Mouse (Mus musculus): ENCODE measurements around the gene Rxfp4.

DNA sequence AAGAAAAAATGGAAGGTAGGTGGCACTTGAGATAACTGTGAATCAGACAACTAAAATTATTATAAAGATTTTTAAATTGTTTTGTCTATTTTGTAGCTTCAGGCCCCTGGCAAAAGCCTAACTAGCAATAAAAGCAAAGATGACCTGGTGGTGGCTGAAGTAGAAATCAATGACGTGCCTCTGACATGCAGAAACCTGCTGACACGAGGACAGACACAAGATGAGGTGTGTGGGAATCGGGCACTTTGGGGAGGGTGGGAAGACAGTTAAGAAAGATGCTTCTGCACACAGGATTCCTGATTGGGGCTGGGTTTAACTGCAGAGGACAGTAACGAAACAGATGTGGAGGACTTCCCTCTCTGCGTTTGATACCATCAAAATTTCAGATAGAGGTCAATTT, 36.1 kb upstream of the Rxfp4 start:
- TF ChIP-seq GATA1 (IDR thresholded peaks at IDR 0.05; ENCODE audit: low read length) = no peak
- TF ChIP-seq TAL1 (IDR thresholded peaks at IDR 0.05; ENCODE audit: low read length) = no peak

Data from erythroblast, embryonic 14.5 days (primary cell).